Mouse (Mus musculus): Measurements from ENCODE around the gene Gm10100.
"Not testable (repeated sequence)": the region's sequence is repeated elsewhere in the genome, so short reads cannot be mapped to it uniquely, and the experiment has no call there.

The Gm10100 gene

DNA sequence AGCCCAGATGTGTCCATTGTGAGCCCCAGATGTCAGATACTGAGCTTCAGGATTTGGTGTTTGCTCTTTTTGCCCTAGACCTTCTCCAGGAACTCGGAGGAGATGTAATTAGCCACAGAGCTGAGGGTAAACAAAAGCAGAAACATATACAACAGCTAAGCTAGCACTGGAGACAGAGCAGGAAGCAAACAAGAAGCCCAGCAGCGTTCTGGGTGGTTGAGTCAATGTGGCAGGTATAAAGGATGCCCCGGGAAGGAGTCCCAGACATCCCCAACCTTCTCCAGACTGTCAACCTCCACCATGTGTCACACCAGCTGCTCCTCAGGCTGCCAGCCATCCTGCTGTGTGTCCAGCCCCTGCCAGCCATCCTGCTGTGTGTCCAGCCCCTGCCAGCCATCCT is at the start of gene Gm10100:
Gene Gm10100, plus strand, starts transcription at position 301 of the 400 bp plus-strand sequence.
- DNase-seq = peak; percentile 8

DNA sequence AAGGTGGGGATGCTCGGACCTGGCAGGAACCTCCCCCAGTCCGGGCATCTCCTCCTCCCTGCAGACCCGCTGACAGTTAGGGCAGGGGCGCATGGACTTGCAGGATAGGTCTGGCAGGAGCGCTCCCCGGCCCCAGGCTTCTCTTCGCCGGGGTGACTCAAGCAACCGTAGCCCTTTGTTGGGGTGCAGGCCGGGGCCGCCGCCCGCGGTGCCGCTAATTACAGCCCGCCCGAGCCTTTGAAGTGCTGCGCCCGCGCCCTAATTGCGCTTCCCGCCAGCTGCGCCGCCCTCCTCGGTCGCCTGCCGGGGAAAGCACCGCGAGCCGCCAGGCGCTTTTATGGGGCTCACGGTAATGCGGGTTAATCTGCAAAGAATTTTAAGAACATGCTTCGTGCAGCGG is 48.7 kb upstream of the Gm10100 start:
- no peak for DNase-seq

DNA sequence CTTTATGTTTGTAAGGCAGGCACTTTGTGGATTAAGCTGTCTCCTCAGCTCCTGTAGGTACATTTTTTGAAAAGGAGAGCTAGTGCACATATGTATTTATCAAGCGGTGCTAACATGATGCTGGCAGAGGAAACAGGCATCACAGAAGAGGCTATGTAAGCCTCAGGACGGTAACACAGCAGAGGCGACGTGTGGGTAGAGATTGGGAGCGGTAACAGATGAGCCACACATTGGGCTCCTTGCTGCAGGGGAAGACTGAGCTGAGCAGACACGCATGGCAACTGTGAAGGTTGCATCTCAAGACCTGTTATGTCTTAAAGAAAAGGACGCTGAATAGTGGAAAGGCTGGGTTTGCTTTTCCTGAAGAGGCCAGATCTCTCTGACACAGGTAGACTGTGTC is 43.3 kb upstream of the Gm10100 start:
- no peak for DNase-seq

DNA sequence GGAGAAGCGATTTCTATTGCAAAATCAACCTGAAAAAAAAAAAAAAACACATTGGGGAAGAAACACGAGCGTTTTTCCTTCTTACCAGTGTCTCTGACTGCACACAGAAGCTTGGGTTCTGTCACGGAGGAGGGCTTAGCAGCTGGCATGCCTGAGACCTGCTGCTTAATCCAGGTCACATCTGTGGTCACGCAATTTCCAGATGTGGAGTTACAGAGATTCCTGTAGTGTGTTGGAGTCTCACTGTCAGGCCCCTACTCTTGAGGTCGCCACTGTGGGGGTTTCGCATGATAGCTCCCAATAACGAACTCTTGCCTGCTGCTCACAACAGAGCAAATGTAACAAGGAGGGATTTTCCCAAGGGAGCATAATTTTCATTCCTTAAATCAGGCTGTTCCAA is 42.1 kb upstream of the Gm10100 start:
- DNase-seq = no peak

DNA sequence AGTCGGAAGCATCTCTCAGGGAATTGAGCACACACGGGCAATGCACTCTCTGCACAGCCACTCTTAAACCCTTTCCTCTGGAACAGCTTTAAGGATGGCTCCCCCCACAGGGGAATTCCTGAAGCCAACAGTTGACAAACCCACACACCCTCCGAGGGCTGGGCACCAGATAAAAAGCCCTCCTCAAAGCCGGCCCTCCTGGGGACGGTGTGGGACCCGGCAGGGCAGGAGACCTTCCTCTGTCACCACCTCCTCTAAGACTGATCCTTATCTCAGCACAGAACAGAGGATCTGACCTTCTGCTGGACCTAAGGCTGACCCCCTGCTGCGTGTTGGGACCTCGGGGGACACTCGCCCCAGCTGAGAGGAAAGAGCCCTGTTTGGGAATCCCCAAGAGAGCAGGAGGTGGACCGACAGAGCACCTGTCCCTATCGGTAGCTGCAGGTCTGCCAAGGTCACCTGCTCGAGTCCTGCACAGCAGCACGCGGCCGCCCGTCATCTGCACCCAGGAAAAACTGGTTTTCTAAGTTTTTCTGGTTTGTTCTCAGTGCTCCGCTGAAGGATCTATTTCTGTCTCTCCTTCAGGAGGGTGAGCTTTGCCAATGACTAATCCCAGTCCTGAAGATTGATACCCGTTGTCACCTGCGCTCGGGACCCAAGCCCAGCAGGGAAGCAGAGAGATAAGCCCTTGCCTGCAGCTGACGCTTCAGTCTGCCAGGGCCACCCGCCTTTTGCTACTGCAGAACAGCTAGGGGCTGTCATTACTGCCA is 40.2 kb upstream of the Gm10100 start, which contains the start of gene Tspear:
Gene Tspear, plus strand, starts transcription at position 675 of the 770 bp plus-strand sequence.
- DNase-seq = no peak

DNA sequence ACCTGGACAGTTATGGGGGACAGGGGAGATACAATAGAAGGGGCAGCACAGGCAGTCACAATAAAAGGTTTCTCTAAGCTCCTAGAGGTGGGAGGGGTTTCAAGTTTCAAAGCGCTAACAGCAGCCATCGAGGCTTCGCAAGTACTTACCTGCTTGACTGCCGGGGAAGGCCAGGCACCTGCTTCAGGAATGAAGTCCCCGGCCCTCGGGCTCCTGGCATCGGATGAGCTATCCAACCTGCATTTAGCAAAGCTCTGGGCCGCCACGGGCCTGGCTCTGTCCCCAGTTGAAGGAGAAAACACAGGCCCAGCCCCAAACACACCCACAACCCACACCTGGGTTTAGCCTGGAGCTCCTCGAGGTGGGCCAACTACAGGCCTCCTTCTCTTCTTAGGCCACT is 39.3 kb upstream of the Gm10100 start:
- no peak for DNase-seq

DNA sequence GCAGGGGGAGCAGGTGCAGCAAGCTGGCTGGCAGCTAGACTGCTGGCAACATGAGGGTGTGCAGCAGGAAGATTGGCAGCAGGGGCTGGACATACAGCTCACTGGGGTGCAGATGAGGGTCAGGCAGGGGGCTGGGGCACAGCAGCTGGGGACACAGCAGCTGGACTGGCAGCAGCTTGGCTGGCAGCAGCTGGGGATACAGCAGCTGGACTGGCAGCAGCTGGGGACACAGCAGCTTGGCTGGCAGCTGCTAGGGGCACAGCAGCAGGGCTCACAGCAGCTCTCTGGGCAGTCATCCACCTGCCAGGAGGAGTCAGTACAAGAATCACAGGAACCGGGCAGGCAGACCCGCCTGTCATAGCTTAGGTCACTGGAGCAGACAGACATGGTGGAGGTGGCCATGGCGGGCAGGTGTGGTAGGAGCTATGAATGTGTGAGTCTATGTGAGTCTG is 35.9 kb upstream of the Gm10100 start, which contains the start of gene Gm19402:
Gene Gm19402, minus strand, starts transcription at position 402 of the 452 bp plus-strand sequence.
- not testable (repeated sequence) for DNase-seq

DNA sequence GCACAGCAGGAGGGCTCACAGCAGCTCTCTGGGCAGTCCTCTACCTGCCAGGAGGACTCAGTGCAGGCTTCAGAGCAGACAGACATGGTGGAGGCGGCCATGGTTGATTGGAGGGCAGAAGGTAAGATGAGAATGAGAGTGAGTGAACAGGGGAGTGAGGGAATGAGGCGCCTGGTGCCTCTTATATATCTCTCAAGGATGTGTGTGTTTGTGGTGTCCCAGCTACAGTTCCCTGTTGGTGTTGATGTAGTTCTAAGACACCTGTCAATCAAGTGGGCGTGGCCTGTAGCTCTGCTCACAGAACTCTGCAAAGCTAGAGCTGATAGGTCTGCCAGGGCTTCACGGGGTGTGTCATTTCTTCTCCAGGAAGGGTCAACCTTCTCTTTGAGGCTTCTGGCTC is 29.2 kb upstream of the Gm10100 start, which contains the start of gene Gm9508:
Gene Gm9508, minus strand, starts transcription at position 101 of the 400 bp plus-strand sequence.
- no peak for DNase-seq

DNA sequence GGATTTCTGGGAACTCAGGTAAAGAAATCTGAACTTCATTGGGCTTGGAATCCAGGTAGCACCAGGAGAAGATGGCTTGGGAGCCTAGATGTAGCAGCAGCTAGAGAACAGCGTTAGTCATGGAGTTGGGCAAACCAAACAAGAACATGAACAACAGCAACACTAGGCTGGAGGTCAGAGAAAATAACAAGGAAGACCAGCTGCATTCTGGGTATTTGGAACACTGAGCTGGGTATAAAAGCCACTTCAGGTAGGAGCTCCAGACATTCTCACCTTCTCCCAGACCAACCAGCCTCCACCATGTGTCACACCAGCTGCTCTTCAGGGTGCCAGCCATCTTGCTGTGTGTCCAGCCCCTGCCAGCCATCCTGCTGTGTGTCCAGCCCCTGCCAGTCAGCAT is 20.0 kb upstream of the Gm10100 start, which contains the start of gene Gm10272:
Gene Gm10272, plus strand, starts transcription at position 301 of the 400 bp plus-strand sequence.
- DNase-seq = no peak

DNA sequence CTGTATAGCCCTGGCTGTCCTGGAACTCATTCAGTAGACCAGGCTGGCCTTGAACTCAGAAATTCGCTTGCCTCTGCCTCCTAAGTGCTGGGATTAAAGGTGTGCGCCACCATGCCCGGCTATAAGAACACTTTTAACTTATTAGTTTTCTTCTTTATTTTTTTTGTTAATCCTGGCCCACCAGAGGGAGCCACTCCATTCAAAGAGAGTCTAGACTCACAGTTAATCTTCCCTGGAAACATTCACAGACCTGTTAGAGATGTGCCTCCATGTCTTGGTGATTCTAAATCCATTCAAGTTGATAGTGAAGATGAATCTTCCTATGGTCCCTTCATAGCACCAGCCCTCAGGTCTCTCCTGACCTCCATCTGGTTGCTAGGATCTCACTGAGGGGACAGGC is 16.5 kb upstream of the Gm10100 start:
- no peak for DNase-seq

DNA sequence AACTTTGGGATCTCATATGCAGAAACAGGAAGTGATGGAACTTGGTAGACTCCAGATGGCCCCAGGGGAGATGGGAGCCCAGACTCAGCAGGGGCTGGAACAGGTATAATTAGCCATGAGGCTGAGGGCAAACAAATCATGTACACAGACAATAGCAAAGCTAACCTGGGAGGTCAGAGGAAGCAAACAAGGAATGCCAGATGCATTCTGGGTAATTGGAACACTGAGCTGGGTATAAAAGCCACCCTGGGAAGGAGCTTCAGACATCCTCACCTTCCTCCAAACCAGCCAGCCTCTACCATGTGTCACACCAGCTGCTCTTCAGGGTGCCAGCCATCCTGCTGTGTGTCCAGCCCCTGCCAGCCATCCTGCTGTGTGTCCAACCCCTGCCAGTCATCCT is 15.1 kb upstream of the Gm10100 start, which contains the start of gene Gm10024:
Gene Gm10024, plus strand, starts transcription at position 301 of the 400 bp plus-strand sequence.
- DNase-seq = not testable (repeated sequence)

DNA sequence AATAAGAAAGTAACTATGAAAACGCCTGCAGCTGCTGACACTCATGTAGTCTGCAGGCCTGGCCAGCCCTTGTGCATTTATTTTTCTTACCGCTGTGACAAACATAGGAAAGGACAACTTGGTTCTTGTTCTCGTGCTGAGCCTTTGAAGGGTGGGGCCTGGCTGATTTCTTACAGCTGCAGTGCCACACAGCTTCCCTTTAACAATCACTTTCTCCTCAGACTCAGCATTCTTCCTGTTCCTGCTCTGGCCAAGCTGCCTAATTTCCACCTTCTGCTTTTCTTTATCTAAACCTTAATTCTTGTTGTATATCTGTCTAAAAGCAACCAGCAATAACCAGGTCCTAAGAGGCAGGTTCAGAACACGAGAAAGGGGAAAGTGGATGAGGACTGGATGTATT is 12.6 kb upstream of the Gm10100 start:
- DNase-seq = no peak

DNA sequence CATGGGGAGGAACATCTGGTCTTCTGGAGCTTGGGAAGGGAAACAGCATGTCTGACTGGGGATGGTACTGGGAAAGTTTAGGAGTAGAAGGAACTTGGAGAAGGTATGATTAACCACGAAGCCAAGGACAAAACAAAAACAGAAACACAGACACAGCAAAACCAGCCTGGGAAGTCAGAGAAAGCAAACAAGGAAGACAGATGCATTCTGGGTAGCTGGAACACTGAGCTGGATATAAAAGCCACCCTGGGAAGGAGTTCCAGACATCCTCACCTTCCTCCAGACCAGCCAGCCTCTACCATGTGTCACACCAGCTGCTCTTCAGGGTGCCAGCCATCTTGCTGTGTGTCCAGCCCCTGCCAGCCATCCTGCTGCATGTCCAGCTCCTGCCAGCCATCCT is 10.8 kb upstream of the Gm10100 start, which contains the start of gene Gm10142:
Gene Gm10142, plus strand, starts transcription at position 301 of the 400 bp plus-strand sequence.
- no peak for DNase-seq

DNA sequence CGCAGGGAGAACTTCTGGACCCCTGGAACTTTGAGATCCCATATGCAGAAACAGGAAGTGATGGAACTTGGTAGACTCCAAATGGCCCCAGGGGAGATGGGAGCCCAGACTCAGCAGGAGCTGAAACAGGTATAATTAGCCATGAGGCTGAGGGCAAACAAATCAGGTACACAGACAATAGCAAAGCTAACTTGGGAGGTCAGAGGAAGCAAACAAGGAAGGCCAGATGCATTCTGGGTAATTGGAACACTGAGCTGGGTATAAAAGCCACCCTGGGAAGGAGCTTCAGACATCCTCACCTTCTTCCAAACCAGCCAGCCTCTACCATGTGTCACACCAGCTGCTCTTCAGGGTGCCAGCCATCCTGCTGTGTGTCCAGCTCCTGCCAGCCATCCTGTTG is 6.0 kb upstream of the Gm10100 start, which contains the start of gene Krtap12-1:
Gene Krtap12-1, plus strand, starts transcription at position 301 of the 400 bp plus-strand sequence.
- not testable (repeated sequence) for DNase-seq

DNA sequence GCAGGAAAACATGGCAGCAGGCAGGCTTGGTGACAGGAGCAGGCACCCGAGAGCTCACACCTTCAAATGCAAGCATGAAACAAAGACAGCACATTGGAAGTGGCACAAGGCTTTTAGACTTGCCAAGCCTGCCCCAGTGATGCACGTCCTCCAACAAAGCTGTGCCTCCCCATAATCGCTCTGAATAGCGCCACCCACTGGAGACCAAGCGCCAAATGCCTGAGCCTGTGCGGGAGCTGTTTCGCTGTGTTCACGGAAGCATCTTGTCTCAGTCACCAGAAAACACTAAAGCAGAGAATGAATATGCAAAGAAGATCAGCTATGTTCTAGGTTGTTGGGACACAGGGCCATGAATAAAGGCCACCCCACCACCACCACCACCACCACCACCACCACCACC is 1.4 kb upstream of the Gm10100 start:
- DNase-seq = no peak

DNA sequence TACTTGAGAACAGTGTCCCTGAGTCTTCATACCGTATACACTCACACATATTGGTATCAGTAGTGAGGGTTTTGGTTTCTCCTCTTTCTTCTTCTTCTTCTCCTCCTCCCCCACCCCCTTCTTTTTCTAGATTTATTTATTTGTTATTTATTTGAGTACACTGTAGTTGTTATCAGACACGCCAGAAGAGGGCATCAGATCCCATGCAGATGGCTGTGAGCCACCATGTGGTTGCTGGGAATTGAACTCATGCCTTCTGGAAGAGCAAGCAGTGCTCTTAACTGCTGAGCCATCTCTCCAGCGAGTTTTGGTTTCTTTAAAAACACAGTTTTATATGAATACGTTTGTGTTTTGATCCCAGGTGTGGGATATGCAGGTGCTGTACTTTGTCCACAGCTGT is 2.0 kb downstream of the Gm10100 start:
- DNase-seq = no peak

DNA sequence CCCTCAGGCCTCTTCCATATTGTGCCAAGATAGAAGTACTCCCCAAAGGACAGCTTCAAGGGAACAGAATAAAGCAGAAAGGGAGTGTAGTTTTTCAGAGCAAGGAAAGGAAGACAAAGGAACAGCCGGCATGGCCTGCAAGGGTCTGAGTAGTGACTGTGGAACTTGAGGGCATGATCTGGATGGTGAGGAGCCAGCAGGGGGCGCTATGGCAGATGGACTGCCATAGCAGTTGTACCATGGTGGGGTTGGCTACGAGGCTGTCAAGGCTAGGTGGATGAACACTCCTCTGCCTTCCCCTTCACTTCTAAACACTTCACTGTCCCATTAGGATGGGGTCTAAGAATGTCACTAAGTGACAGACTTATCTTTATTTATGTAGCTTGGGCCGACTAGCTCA is 3.0 kb downstream of the Gm10100 start:
- no peak for DNase-seq

DNA sequence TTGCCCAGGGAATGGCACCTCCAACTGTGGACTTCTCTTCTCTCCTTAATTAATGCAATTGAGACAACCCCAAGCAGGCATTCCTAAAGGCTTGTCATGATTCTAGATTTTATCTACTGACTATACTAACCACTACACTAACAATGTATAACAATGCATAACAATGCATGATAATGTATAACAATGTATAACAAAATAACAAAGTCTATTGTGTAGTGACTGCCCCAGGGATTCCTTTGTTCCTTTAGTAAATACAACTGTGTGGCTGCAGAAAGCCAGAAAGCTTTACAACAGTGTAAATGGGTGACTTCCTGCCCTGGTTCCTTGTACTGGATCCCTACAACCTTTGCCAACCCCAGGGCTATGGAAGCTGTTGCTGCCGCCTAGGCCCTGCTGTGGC is 9.6 kb downstream of the Gm10100 start:
- DNase-seq = no peak

DNA sequence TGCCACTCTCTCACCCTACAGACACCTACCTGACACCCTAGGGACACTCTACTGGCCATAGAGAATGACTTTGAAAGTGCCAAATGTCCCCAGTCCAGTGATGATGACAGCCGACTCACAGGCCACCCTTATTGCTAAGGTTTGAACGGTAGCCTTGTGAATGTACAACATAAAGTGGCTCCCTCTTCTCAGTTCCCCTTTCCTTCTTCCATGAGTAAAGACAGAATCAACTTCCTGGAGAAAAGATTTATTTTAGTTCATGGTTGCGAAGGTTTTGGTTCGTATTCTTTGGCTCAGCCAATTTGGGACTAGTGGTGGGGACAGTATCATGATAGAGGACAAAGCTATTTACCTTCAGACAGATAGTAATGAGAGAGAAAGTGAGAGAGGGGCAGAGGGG is 12.6 kb downstream of the Gm10100 start:
- DNase-seq = no peak

DNA sequence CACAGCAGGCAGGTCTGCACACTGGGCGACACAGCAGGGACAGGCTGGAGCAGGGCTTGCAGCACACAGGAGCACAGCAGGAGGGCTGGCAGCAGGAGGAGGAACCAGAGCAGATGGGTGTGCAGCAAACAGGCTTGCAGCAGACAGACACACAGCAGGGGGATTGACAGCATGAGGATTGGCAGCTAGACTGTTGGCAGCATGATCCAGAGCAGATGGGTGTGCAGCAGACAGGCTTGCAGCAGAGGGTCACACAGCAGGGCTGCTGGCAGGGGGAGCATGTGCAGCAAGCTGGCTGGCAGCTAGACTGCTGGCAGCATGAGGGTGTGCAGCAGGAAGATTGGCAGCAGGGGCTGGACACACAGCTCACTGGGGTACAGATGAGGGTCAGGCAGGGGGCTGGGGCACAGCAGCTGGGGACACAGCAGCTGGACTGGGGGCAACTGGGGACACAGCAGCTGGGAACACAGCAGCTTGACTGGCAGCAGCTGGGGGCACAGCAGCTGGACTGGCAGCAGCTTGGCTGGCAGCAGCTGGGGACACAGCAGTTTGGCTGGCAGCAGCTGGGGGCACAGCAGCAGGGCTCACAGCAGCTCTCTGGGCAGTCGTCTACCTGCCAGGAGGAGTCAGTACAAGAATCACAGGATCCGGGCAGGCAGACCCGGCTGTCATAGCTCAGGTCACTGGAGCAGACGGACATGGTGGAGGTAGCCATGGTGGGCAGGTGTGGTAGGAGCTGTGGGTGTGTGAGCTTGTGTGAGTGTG is 15.8 kb downstream of the Gm10100 start, which contains the start of gene Gm18596:
Gene Gm18596, minus strand, starts transcription at position 715 of the 765 bp plus-strand sequence.
- not testable (repeated sequence) for DNase-seq

DNA sequence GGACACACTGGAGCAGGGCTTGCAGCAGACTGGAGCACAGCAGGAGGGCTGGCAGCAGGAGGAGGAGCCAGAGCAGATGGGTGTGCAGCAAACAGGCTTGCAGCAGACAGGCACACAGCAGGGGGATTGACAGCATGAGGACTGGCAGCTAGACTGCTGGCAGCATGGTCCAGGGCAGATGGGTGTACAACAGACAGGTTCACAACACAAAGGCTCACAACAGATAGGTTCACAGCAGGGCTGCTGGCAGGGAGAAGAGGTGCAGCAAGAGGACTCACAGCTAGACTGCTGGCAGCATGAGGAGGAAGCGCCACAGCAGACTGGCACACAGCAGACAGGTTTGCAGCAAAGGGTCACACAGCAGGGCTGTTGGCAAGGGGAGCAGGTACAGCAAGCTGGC is 24.4 kb downstream of the Gm10100 start:
- DNase-seq = peak; percentile 12

DNA sequence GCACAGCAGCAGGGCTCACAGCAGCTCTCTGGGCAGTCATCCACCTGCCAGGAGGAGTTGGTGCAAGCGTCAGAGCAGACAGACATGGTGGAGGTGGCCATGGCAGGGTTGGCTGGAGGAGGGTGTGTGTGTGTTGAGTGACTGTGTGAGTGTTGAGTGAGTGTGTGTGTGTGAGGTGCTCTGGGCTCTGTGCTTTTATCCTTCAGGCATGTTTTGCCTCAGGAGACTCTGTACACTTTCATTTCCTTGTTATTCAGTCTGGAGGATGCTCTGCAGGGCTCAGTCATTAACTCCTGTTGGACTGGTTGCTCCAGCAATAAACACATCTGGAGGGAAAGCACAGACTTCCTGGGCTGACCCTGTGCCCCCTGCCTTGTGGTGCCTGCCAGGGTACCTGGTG is 25.0 kb downstream of the Gm10100 start, which contains the start of gene Gm9736:
Gene Gm9736, minus strand, starts transcription at position 101 of the 400 bp plus-strand sequence.
- DNase-seq = not testable (repeated sequence)

DNA sequence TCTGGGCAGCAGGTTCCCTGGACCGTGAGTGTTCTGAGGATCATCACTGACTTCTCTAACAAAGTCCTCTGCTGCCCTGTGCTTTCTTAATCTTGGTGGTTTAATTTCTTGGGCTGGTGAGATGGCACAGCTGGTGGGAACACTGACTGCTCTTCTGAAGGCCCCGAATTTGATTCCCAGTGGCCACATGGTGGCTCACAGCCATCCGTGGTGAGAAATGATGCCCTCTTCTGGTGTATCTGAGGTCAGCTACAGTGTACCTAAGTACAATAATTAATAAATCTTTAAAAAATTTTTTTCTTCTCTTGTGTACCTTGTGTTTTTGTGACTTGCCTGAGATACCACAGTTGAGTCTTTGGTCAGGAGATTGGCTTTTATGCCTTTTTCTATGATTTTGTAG is 26.0 kb downstream of the Gm10100 start:
- DNase-seq = not testable (repeated sequence)

Data from cerebellum, adult 11 months (tissue).